Mouse (Mus musculus): ENCODE results near the gene Smoc2. TPM values are rescaled to one million over a fixed set of nuclear protein-coding genes. Genes with fewer than 3 reads are reported as not detected.
A peak's percentile ranks its signal among the peaks of the same experiment; 100 is the strongest.

The Smoc2 gene
- polyA plus RNA-seq, 1 experiment, result 33.4 TPM

- Histone ChIP-seq H3K27ac (ENCODE audit: insufficient read depth, low read depth, low read length) (no peak overlapping the region), H3K4me1 (ENCODE audit: control insufficient read depth, insufficient read depth, low read length) (no peaks in the 10 kb centered on the region), H3K27me3 (replicated peaks; ENCODE audit: control insufficient read depth, insufficient read depth, low read length) (no peaks in the 10 kb centered on the region), H3K36me3 (ENCODE audit: control insufficient read depth, insufficient read depth, low read length) (no peaks in the 10 kb centered on the region), H3K4me3 (ENCODE audit: insufficient read depth, low read depth, low read length) (no peak overlapping the region)
- TF ChIP-seq POLR2A (IDR thresholded peaks at IDR 0.05; ENCODE audit: low read depth, low read length) (no peak), CTCF (conservative IDR thresholded peaks at IDR 0.05; ENCODE audit: insufficient read depth, insufficient read length, low read depth, low read length) (no peak)
- DNase-seq, result no peak
- WGBS, result 69% methylated on average over 4 of the region's 4 CpGs
Observed at GRCm38 (mm10) chr17:14383981-14384380, 104.7 kb downstream of the Smoc2 start.

DNA sequence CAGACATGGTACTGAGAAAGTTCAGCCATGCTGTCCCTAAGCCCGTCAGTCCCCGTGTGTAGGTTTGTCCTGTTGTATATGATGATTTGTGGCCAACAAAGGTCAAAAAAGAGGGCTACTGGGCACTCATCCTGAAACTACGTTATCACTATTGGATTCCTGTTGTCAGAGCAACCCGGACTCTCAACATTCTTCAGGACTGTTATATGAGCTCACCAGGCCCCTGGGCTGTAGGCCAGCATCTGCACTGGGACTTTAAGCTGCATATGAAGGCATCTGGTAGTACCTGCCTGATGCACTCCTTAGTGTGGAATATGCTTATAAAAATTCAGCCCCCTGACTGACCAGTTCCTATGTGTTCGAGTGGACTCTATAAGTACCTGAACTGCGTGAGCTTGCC is 105.7 kb downstream of the Smoc2 start:
- no peak for TF ChIP-seq CTCF (conservative IDR thresholded peaks at IDR 0.05; ENCODE audit: insufficient read depth, insufficient read length, low read depth, low read length)
- TF ChIP-seq POLR2A (IDR thresholded peaks at IDR 0.05; ENCODE audit: low read depth, low read length), result no peak
- H3K4me3 ChIP-seq (ENCODE audit: insufficient read depth, low read depth, low read length), result no peak overlapping the region
- no peaks in the 10 kb centered on the region for H3K4me1 ChIP-seq (ENCODE audit: control insufficient read depth, insufficient read depth, low read length)
- no peak overlapping the region for H3K27ac ChIP-seq (ENCODE audit: insufficient read depth, low read depth, low read length)
- 87% methylated on average over 6 of the region's 6 CpGs for WGBS
- DNase-seq, result no peak
- no peaks in the 10 kb centered on the region for H3K27me3 ChIP-seq (replicated peaks; ENCODE audit: control insufficient read depth, insufficient read depth, low read length)
- H3K36me3 ChIP-seq (ENCODE audit: control insufficient read depth, insufficient read depth, low read length), result no peaks in the 10 kb centered on the region

DNA sequence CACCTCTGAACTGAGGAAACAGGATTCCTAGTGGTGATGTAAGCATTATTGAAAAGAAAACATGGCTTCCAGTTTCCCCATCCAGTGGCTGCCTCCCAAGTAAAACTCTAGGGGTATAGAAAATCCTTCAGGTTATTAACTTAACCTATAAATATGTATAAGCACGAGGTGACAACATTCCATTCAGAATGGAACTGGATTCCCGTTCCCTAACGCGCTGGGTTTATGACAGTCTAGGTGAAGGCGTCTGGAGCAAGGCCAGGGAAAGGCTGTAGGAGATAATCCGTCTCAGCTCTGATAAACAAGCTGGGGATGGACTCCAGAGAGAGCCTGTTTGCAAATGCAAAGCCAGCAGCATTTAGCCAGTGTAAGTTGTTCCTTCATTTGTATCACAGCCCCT is 108.0 kb downstream of the Smoc2 start:
- WGBS, result 66% methylated on average over 6 of the region's 6 CpGs
- no peak for TF ChIP-seq POLR2A (IDR thresholded peaks at IDR 0.05; ENCODE audit: low read depth, low read length)
- TF ChIP-seq CTCF (conservative IDR thresholded peaks at IDR 0.05; ENCODE audit: insufficient read depth, insufficient read length, low read depth, low read length), result no peak
- no peak overlapping the region for H3K4me3 ChIP-seq (ENCODE audit: insufficient read depth, low read depth, low read length)
- no peaks in the 10 kb centered on the region for H3K27me3 ChIP-seq (replicated peaks; ENCODE audit: control insufficient read depth, insufficient read depth, low read length)
- no peaks in the 10 kb centered on the region for H3K4me1 ChIP-seq (ENCODE audit: control insufficient read depth, insufficient read depth, low read length)
- no peaks in the 10 kb centered on the region for H3K36me3 ChIP-seq (ENCODE audit: control insufficient read depth, insufficient read depth, low read length)
- no peak for DNase-seq
- H3K27ac ChIP-seq (ENCODE audit: insufficient read depth, low read depth, low read length), result no peak overlapping the region

DNA sequence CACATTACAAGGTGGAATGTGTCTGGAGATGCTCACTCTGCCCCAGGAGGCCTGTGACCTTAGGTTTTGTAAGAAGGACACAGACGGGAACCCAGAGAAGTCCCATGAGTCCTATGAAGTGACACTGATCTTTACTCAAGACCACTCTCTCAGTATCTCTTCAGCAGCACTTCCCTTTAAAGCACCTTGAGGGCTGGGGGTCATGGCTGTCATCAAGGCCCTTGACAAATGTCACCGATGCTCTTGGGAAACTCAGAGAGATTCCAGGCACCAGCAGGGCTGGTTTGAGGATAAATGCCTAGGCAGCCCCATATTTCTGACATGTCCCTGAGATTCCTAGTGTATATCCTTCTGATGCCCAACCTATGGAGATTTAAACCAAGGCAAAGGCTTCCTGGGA is 113.1 kb downstream of the Smoc2 start:
- DNase-seq, result no peak
- no peak overlapping the region for H3K27ac ChIP-seq (ENCODE audit: insufficient read depth, low read depth, low read length)
- H3K4me1 ChIP-seq (ENCODE audit: control insufficient read depth, insufficient read depth, low read length), result no peaks in the 10 kb centered on the region
- no peaks in the 10 kb centered on the region for H3K36me3 ChIP-seq (ENCODE audit: control insufficient read depth, insufficient read depth, low read length)
- 84% methylated on average over 2 of the region's 2 CpGs for WGBS
- H3K4me3 ChIP-seq (ENCODE audit: insufficient read depth, low read depth, low read length), result no peak overlapping the region
- no peaks in the 10 kb centered on the region for H3K27me3 ChIP-seq (replicated peaks; ENCODE audit: control insufficient read depth, insufficient read depth, low read length)
- no peak for TF ChIP-seq CTCF (conservative IDR thresholded peaks at IDR 0.05; ENCODE audit: insufficient read depth, insufficient read length, low read depth, low read length)
- no peak for TF ChIP-seq POLR2A (IDR thresholded peaks at IDR 0.05; ENCODE audit: low read depth, low read length)

DNA sequence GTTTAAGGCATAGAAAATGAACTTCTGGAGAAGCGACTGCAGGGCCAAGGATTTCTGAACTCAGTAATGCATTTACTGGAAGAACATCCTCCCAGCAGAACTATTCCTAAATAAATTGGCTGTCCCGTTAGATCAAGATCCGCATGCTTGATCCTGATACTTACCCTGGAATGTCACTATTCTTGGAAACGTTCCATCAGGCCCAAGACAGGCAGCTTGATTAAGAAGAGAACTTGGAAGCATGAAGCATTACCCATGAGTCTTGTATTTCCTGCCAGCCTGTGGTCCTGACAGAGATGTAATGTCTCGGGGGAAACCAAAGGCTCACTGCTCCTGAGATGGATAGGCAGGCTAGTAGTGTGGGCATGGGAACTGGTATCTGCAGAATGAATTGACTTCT is 115.6 kb downstream of the Smoc2 start:
- TF ChIP-seq POLR2A (IDR thresholded peaks at IDR 0.05; ENCODE audit: low read depth, low read length), result no peak
- no peak for TF ChIP-seq CTCF (conservative IDR thresholded peaks at IDR 0.05; ENCODE audit: insufficient read depth, insufficient read length, low read depth, low read length)
- Histone ChIP-seq H3K36me3 (ENCODE audit: control insufficient read depth, insufficient read depth, low read length) (no peaks in the 10 kb centered on the region), H3K4me1 (ENCODE audit: control insufficient read depth, insufficient read depth, low read length) (no peaks in the 10 kb centered on the region), H3K27ac (ENCODE audit: insufficient read depth, low read depth, low read length) (no peak overlapping the region), H3K4me3 (ENCODE audit: insufficient read depth, low read depth, low read length) (no peak overlapping the region), H3K27me3 (replicated peaks; ENCODE audit: control insufficient read depth, insufficient read depth, low read length) (no peaks in the 10 kb centered on the region)
- 39% methylated on average over 5 of the region's 5 CpGs for WGBS
- DNase-seq, result peak; percentile 64

- WGBS, result 32% methylated on average over 5 of the region's 5 CpGs
- no peak overlapping the region for H3K4me3 ChIP-seq (ENCODE audit: insufficient read depth, low read depth, low read length)
- peak; percentile 95 for DNase-seq
- no peaks in the 10 kb centered on the region for H3K4me1 ChIP-seq (ENCODE audit: control insufficient read depth, insufficient read depth, low read length)
- H3K36me3 ChIP-seq (ENCODE audit: control insufficient read depth, insufficient read depth, low read length), result no peaks in the 10 kb centered on the region
- no peak for TF ChIP-seq POLR2A (IDR thresholded peaks at IDR 0.05; ENCODE audit: low read depth, low read length)
- no peak for TF ChIP-seq CTCF (conservative IDR thresholded peaks at IDR 0.05; ENCODE audit: insufficient read depth, insufficient read length, low read depth, low read length)
- H3K27me3 ChIP-seq (replicated peaks; ENCODE audit: control insufficient read depth, insufficient read depth, low read length), result no peaks in the 10 kb centered on the region
- no peak overlapping the region for H3K27ac ChIP-seq (ENCODE audit: insufficient read depth, low read depth, low read length)
Observed at GRCm38 (mm10) chr17:14397456-14397855, 118.2 kb downstream of the Smoc2 start.

- DNase-seq, result peak; percentile 36
- Histone ChIP-seq H3K27me3 (replicated peaks; ENCODE audit: control insufficient read depth, insufficient read depth, low read length) (no peaks in the 10 kb centered on the region), H3K4me1 (ENCODE audit: control insufficient read depth, insufficient read depth, low read length) (no peaks in the 10 kb centered on the region), H3K27ac (ENCODE audit: insufficient read depth, low read depth, low read length) (no peak overlapping the region), H3K36me3 (ENCODE audit: control insufficient read depth, insufficient read depth, low read length) (no peaks in the 10 kb centered on the region), H3K4me3 (ENCODE audit: insufficient read depth, low read depth, low read length) (no peak overlapping the region)
- TF ChIP-seq POLR2A (IDR thresholded peaks at IDR 0.05; ENCODE audit: low read depth, low read length) (no peak), CTCF (conservative IDR thresholded peaks at IDR 0.05; ENCODE audit: insufficient read depth, insufficient read length, low read depth, low read length) (no peak)
- WGBS, result 74% methylated on average over 8 of the region's 8 CpGs
Observed at GRCm38 (mm10) chr17:14398650-14399424, 119.5 kb downstream of the Smoc2 start.
